Mouse (Mus musculus) ES-E14 (cell line): ENCODE data around the gene Sytl3.
"Not testable (repeated sequence)": the region's sequence is repeated elsewhere in the genome, so short reads cannot be mapped to it uniquely, and the experiment has no call there.

Experiments
- CHD2 ChIP-seq: IDR thresholded peaks from 2 replicates; pipeline ENCODE4 v1.6.1; 2014; ENCODE audit warnings: mild to moderate bottlenecking, low read depth, low read length, inconsistent platforms
- MAFK ChIP-seq: IDR thresholded peaks from 2 replicates; pipeline ENCODE4 v1.6.1; 2014; ENCODE audit warnings: mild to moderate bottlenecking, low read depth, low read length, inconsistent platforms; ENCODE audit not compliant: insufficient read depth
- ZC3H11A ChIP-seq: IDR thresholded peaks from 2 replicates; pipeline ENCODE4 v1.6.1; 2012; ENCODE audit warnings: low read depth, mild to moderate bottlenecking, inconsistent platforms, low read length, borderline replicate concordance
- ZNF384 ChIP-seq: IDR thresholded peaks from 2 replicates; pipeline ENCODE4 v1.6.1; 2012; ENCODE audit warnings: low read depth, low read length, inconsistent platforms

DNA sequence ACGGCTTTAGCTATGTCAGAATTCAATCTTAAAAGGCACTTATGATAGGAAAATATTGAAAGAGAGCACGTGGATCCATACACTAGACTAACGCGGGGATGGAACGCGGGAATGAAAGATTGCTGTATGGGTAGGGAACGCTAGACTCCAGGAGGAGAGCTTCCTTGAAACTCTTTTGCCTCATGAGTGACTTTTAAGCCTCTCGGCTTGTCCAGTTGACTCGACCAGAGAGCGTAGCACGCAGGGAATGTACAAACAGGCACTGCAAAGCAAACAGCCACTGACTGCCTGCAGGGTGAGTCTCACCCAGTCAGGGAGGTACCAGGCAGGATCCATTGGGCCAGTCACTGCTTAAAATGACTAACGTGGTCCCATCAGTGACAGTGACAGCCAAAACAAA lies 36.9 kb upstream of the Sytl3 start:
- not testable (repeated sequence) for TF ChIP-seq CHD2, ZNF384, ZC3H11A, MAFK
